ENCODE assay signal across 8 mouse cellular contexts in genomic region chr12:107976571-107977001, GRCm38 (mm10). TPM values are rescaled to one million over a fixed set of nuclear protein-coding genes. Genes with fewer than 3 reads are reported as not detected.
A peak's percentile ranks its signal among the peaks of the same experiment; 100 is the strongest.
DNase-seq lines count a peak whose midpoint lies in the region; ATAC-seq and TF ChIP-seq lines count a peak whose summit lies in the region.

No protein-coding gene starts in this region.

- TF ChIP-seq CTCF in kidney, adult 2 months (conservative IDR thresholded peaks at IDR 0.05; ENCODE audit: insufficient read depth, insufficient read length, low read depth, low read length) = no peak

- TF ChIP-seq POLR2A in kidney, adult 2 months (IDR thresholded peaks at IDR 0.05; ENCODE audit: low read depth, low read length) = no peak

- H3K4me3 ChIP-seq in kidney, embryonic 16.5 days (ENCODE audit: low read length) = peak overlapping the region; percentile 28
- H3K4me3 ChIP-seq in kidney, adult 2 months (ENCODE audit: insufficient read depth, low read depth, low read length) = no peak overlapping the region
- H3K4me3 ChIP-seq in embryonic facial prominence, embryonic 14.5 days (ENCODE audit: low read depth, low read length) = peak overlapping the region; percentile 23
- H3K4me3 ChIP-seq in hindbrain, embryonic 14.5 days (replicated peaks; ENCODE audit: low read length) = peak overlapping the region; percentile 5

- no peaks in the 10 kb centered on the region for H3K36me3 ChIP-seq in kidney, embryonic 16.5 days (ENCODE audit: insufficient read depth, low read length)
- no peaks in the 10 kb centered on the region for H3K36me3 ChIP-seq in kidney, adult 2 months (ENCODE audit: control insufficient read depth, insufficient read depth, low read length)
- no peaks in the 10 kb centered on the region for H3K36me3 ChIP-seq in embryonic facial prominence, embryonic 14.5 days (ENCODE audit: control insufficient read depth, insufficient read depth, low read length)
- no peaks in the 10 kb centered on the region for H3K36me3 ChIP-seq in hindbrain, embryonic 14.5 days (replicated peaks; ENCODE audit: control insufficient read depth, insufficient read depth)

- ATAC-seq in kidney, embryonic 16.5 days (ENCODE audit: low FRiP score, low TSS enrichment) = no peak
- no peak for ATAC-seq in embryonic facial prominence, embryonic 14.5 days (ENCODE audit: low read depth)
- ATAC-seq in hindbrain, embryonic 14.5 days (ENCODE audit: low FRiP score) = 0 out of 2 replicates have a peak, but pooled peaks have one; percentile 15

- H3K9me3 ChIP-seq in kidney, embryonic 16.5 days (ENCODE audit: low read length) = no peaks in the 10 kb centered on the region
- no peaks in the 10 kb centered on the region for H3K9me3 ChIP-seq in embryonic facial prominence, embryonic 14.5 days (ENCODE audit: control insufficient read depth, low read length)
- no peaks in the 10 kb centered on the region for H3K9me3 ChIP-seq in hindbrain, embryonic 14.5 days (ENCODE audit: control insufficient read depth, low read length)

- H3K27me3 ChIP-seq in kidney, embryonic 16.5 days (ENCODE audit: insufficient read depth, low read length) = no peaks in the 10 kb centered on the region
- no peaks in the 10 kb centered on the region for H3K27me3 ChIP-seq in kidney, adult 2 months (replicated peaks; ENCODE audit: control insufficient read depth, insufficient read depth, low read length)
- no peaks in the 10 kb centered on the region for H3K27me3 ChIP-seq in embryonic facial prominence, embryonic 14.5 days (replicated peaks; ENCODE audit: control insufficient read depth, insufficient read depth, low read length)
- no peaks in the 10 kb centered on the region for H3K27me3 ChIP-seq in hindbrain, embryonic 14.5 days (ENCODE audit: control insufficient read depth, insufficient read depth, low read length)

- peak overlapping the region; percentile 28 for H3K9ac ChIP-seq in kidney, embryonic 16.5 days (replicated peaks; ENCODE audit: low read length)
- peak overlapping the region; percentile 47 for H3K9ac ChIP-seq in embryonic facial prominence, embryonic 14.5 days (ENCODE audit: low read depth, low read length)
- H3K9ac ChIP-seq in hindbrain, embryonic 14.5 days = peak overlapping the region; percentile 12

- peak overlapping the region; percentile 51 for H3K4me2 ChIP-seq in kidney, embryonic 16.5 days (replicated peaks; ENCODE audit: low read depth, low read length)
- H3K4me2 ChIP-seq in embryonic facial prominence, embryonic 14.5 days (ENCODE audit: low read depth, low read length) = peak overlapping the region; percentile 51
- peak overlapping the region; percentile 45 for H3K4me2 ChIP-seq in hindbrain, embryonic 14.5 days (replicated peaks)

- peaks cover 76% of the 10 kb centered on the region for H3K4me1 ChIP-seq in kidney, embryonic 16.5 days (ENCODE audit: insufficient read depth, low read length)
- H3K4me1 ChIP-seq in kidney, adult 2 months (ENCODE audit: control insufficient read depth, insufficient read depth, low read length) = peaks cover 3% of the 10 kb centered on the region; the same call in 1 of the 2 replicates
- H3K4me1 ChIP-seq in embryonic facial prominence, embryonic 14.5 days (ENCODE audit: control insufficient read depth, insufficient read depth, low read length) = peaks cover 84% of the 10 kb centered on the region
- peaks cover 80% of the 10 kb centered on the region for H3K4me1 ChIP-seq in hindbrain, embryonic 14.5 days (replicated peaks; ENCODE audit: control insufficient read depth, insufficient read depth, low read length)

- 12% methylated on average over 22 of the region's 22 CpGs for WGBS in kidney, embryonic 16.5 days
- 44% methylated on average over 22 of the region's 22 CpGs for WGBS in kidney, adult 2 months
- 12% methylated on average over 22 of the region's 22 CpGs for WGBS in embryonic facial prominence, embryonic 14.5 days
- WGBS in hindbrain, embryonic 14.5 days = 18% methylated on average over 22 of the region's 22 CpGs

- DNase-seq in kidney, adult 2 months = no peak
- peak; percentile 76 for DNase-seq in embryonic facial prominence, embryonic 14.5 days (ENCODE audit: low spot score)
- DNase-seq in hindbrain, embryonic 14.5 days (ENCODE audit: low spot score) = peak; percentile 35
- DNase-seq in naive thymus-derived CD4-positive, alpha-beta T cell, adult 2 months (ENCODE audit: low read depth) = peak; percentile 70
- DNase-seq in layer of hippocampus, adult 9-11 months = no peak
- DNase-seq in adrenal gland, postnatal 25 days = no peak
- DNase-seq in kidney, postnatal 36 days = no peak

- 0 out of 2 replicates have a peak overlapping the region, but pooled peaks have one; percentile 1 for H3K27ac ChIP-seq in kidney, embryonic 16.5 days (ENCODE audit: low read length)
- H3K27ac ChIP-seq in kidney, adult 2 months (ENCODE audit: insufficient read depth, low read depth, low read length) = no peak overlapping the region
- peak overlapping the region; percentile 36 for H3K27ac ChIP-seq in embryonic facial prominence, embryonic 14.5 days (replicated peaks; ENCODE audit: low read depth, low read length)
- peak overlapping the region; percentile 78 for H3K27ac ChIP-seq in hindbrain, embryonic 14.5 days

RNA-seq across cellular contexts. Expression of gene Bcl11b, which starts 26.8 kb away (rescaled TPM):
- polyA plus RNA-seq in kidney, embryonic 16.5 days (2015; fragmentation: Nextera tagmentation; extraction: Ambion mirVana) = 2.6 TPM in 2 replicates
- 4.9 and 5.4 TPM in 2 replicates for polyA plus RNA-seq in kidney, adult 2 months (2012; rRNA removed)
- polyA plus RNA-seq in embryonic facial prominence, embryonic 14.5 days (2014; fragmentation: Nextera tagmentation; extraction: Ambion mirVana) = 16.5 and 20.7 TPM in 2 replicates
- 29.6 and 30.7 TPM in 2 replicates for polyA plus RNA-seq in hindbrain, embryonic 14.5 days (2014; fragmentation: Nextera tagmentation; extraction: Ambion mirVana)
- total RNA-seq in adrenal gland, postnatal 25 days (2021) = 0.18 and 0.38 TPM in 2 replicates

Comparison
In these comparisons a context has a peak if more than half of its experiments do, and no peak if none do; other contexts are left out.
1. DNase-seq: peak in embryonic facial prominence, embryonic 14.5 days (single experiment), hindbrain, embryonic 14.5 days (single experiment) and naive thymus-derived CD4-positive, alpha-beta T cell, adult 2 months (single experiment); none in kidney, adult 2 months (single experiment), layer of hippocampus, adult 9-11 months (single experiment), adrenal gland, postnatal 25 days (single experiment) and kidney, postnatal 36 days (0 of 2).
2. Peak in every context shown above with its lines, with median percentiles within 50 percentile points of each other: H3K4me2 ChIP-seq and H3K9ac ChIP-seq.